Mouse (Mus musculus) right cerebral cortex, postnatal 4 days (tissue): ENCODE data around the gene Fthl17c.
"Not testable (repeated sequence)": the region's sequence is repeated elsewhere in the genome, so short reads cannot be mapped to it uniquely, and the experiment has no call there.

Experiments
- DNase-seq: peaks from one replicate; pipeline ENCODE4 v3.0.0-alpha.2; 2022

Gene Fthl17c

GRCm38 (mm10) chrX:8976459-8976858, at the start of gene Fthl17c:
Gene Fthl17c (minus strand): TSS chrX:8976559.
- DNase-seq: not testable (repeated sequence)

GRCm38 (mm10) chrX:9019481-9019880, 43.1 kb upstream of the Fthl17c start:
- DNase-seq: no peak

GRCm38 (mm10) chrX:9016079-9016478, 39.7 kb upstream of the Fthl17c start:
- DNase-seq: no peak

GRCm38 (mm10) chrX:8986655-8987054, 10.3 kb upstream of the Fthl17c start, which contains the start of gene Fthl17d:
Gene Fthl17d (minus strand): TSS chrX:8986755.
- DNase-seq: not testable (repeated sequence)

GRCm38 (mm10) chrX:8964618-8965017, 11.7 kb downstream of the Fthl17c start:
- peak; percentile 6 for DNase-seq

- DNase-seq: not testable (repeated sequence)
Observed at GRCm38 (mm10) chrX:8962875-8963274, 13.5 kb downstream of the Fthl17c start, which contains the start of gene Fthl17b. Gene Fthl17b (minus strand): TSS chrX:8962975.

GRCm38 (mm10) chrX:8948130-8948805, 28.1 kb downstream of the Fthl17c start:
- DNase-seq: peak; percentile 84

- DNase-seq: no peak
Observed at GRCm38 (mm10) chrX:8944041-8944440, 32.3 kb downstream of the Fthl17c start.

GRCm38 (mm10) chrX:8927308-8927707, 49.1 kb downstream of the Fthl17c start:
- DNase-seq: no peak
